Mouse (Mus musculus): ENCODE data around the gene Tbpl1.

The Tbpl1 gene

GRCm38 (mm10) chr10:22710173-22710777 lies 21.5 kb downstream of the Tbpl1 start:
- no peak for DNase-seq (ENCODE audit: low read depth in 2 of 2, low spot score in 2 of 2)

GRCm38 (mm10) chr10:22708190-22708843 lies 23.4 kb downstream of the Tbpl1 start:
- no peak for DNase-seq (ENCODE audit: low read depth in 2 of 2, low spot score in 2 of 2)

GRCm38 (mm10) chr10:22703844-22704243 lies 27.9 kb downstream of the Tbpl1 start:
- DNase-seq (ENCODE audit: low read depth in 2 of 2, low spot score in 2 of 2) = no peak

- no peak for DNase-seq (ENCODE audit: low read depth in 2 of 2, low spot score in 2 of 2)
Measured at GRCm38 (mm10) chr10:22701485-22702315, 30.0 kb downstream of the Tbpl1 start.

GRCm38 (mm10) chr10:22700773-22701172 lies 31.0 kb downstream of the Tbpl1 start:
- no peak for DNase-seq (ENCODE audit: low read depth in 2 of 2, low spot score in 2 of 2)

- DNase-seq (ENCODE audit: low read depth in 2 of 2, low spot score in 2 of 2) = no peak
Measured at GRCm38 (mm10) chr10:22699487-22700335, 32.0 kb downstream of the Tbpl1 start.

- no peak for DNase-seq (ENCODE audit: low read depth in 2 of 2, low spot score in 2 of 2)
Measured at GRCm38 (mm10) chr10:22698158-22698953, 33.4 kb downstream of the Tbpl1 start.

- DNase-seq (ENCODE audit: low read depth in 2 of 2, low spot score in 2 of 2) = no peak
Measured at GRCm38 (mm10) chr10:22696864-22697263, 34.9 kb downstream of the Tbpl1 start.

GRCm38 (mm10) chr10:22696236-22696635 lies 35.5 kb downstream of the Tbpl1 start:
- DNase-seq (ENCODE audit: low read depth in 2 of 2, low spot score in 2 of 2) = no peak

- DNase-seq (ENCODE audit: low read depth in 2 of 2, low spot score in 2 of 2) = no peak
Measured at GRCm38 (mm10) chr10:22675848-22676630, 55.7 kb downstream of the Tbpl1 start.

GRCm38 (mm10) chr10:22674176-22674575 lies 57.6 kb downstream of the Tbpl1 start:
- DNase-seq (ENCODE audit: low read depth in 2 of 2, low spot score in 2 of 2) = no peak

- no peak for DNase-seq (ENCODE audit: low read depth in 2 of 2, low spot score in 2 of 2)
Measured at GRCm38 (mm10) chr10:22668509-22668908, 63.2 kb downstream of the Tbpl1 start.

- DNase-seq (ENCODE audit: low read depth in 2 of 2, low spot score in 2 of 2) = no peak
Measured at GRCm38 (mm10) chr10:22660286-22661000, 71.3 kb downstream of the Tbpl1 start.

- no peak for DNase-seq (ENCODE audit: low read depth in 2 of 2, low spot score in 2 of 2)
Measured at GRCm38 (mm10) chr10:22659386-22659725, 72.4 kb downstream of the Tbpl1 start.

GRCm38 (mm10) chr10:22658534-22659385 lies 73.0 kb downstream of the Tbpl1 start:
- no peak for DNase-seq (ENCODE audit: low read depth in 2 of 2, low spot score in 2 of 2)
